Mouse (Mus musculus): ENCODE data around the gene Rph3al.

Rph3al gene

DNA sequence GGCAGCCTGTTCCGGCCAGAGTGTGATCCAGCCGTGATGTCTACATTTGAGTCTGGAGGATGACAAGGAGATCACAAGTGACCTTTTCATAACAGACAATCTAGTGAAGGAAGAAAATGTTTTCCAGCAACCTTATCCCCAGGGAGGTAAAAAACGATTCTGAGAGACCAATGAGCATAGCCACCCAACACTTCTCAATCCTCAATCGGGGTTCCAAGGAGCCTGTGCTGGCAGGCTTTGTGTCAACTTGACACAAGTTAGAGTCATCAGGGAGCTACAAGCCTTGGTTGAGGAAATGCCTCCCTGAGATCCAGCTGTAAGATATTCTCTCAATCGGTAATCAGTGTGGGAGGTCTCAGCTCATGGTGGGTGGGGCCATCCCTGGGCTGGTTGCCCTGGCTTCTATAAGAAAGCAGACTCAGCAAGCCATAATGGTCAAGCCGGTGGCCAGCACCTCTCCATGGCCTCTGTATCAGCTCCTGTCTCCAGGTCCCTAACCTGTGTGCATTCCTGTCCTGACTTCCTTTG is at the start of gene Rph3al:
Gene Rph3al, minus strand, starts transcription at position 51 of the 528 bp plus-strand sequence.
- DNase-seq (ENCODE audit: extremely low read depth, insufficient read length, low spot score), result no peak

GRCm38 (mm10) chr11:75985948-75986347 is 47.7 kb upstream of the Rph3al start:
- DNase-seq (ENCODE audit: extremely low read depth, insufficient read length, low spot score), result no peak

GRCm38 (mm10) chr11:75984581-75984980 is 46.4 kb upstream of the Rph3al start:
- no peak for DNase-seq (ENCODE audit: extremely low read depth, insufficient read length, low spot score)

DNA sequence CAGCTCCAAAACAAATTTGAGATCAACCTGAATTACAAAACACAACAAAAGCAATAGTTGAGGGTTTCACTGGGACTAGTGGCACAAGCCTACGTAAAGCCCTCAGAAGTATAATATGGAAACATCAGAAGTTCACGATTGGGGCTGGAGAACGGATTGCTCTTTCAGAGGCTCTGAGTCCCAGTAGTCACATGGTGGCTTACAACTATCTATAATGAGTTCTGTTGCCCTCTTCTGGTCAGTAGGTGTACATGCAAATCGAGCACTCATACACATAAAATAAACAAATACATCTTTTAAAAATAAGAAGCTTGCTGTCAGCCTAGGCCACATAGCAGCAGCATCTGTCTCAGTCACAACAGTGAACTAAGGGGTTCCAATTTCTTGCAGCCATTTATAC is 45.0 kb upstream of the Rph3al start:
- DNase-seq (ENCODE audit: extremely low read depth, insufficient read length, low spot score), result no peak

DNA sequence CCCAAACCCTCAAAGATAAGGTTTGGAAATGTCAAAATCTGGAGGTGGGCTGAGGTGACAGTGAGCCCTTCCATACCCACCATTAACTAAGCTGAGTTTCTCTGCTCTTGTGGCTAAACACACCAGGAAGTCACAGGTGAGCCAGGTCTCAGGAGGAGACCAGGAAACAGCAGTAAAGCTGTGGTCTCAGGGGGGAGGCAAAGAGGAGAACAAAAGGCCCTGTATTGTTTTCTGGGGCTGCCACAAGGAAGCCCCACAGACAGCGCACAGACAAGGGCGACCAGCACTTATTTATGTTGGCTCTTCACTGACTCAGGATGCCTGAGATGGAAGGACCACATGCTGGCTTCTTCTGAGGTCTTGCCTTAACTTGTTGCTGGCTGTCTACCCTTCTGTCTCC is 42.2 kb upstream of the Rph3al start:
- no peak for DNase-seq (ENCODE audit: extremely low read depth, insufficient read length, low spot score)

DNA sequence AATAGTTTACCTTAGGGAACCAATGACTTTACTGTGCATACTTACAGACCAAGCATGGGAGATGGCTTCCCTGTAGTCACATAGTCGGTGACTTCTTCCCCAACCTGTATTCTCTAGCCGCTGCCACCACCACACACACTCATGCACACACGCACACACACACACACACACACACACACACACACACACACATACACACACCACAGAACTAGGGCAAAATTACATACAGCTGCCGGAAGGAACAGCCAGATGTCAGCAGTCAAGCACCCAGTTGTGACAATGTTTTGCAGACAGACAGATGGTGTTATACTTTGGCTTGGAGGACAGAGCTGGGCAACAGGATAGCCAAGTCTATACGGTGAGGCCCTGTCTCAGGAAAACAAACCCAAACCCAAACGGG is 39.8 kb upstream of the Rph3al start:
- DNase-seq (ENCODE audit: extremely low read depth, insufficient read length, low spot score), result no peak

DNA sequence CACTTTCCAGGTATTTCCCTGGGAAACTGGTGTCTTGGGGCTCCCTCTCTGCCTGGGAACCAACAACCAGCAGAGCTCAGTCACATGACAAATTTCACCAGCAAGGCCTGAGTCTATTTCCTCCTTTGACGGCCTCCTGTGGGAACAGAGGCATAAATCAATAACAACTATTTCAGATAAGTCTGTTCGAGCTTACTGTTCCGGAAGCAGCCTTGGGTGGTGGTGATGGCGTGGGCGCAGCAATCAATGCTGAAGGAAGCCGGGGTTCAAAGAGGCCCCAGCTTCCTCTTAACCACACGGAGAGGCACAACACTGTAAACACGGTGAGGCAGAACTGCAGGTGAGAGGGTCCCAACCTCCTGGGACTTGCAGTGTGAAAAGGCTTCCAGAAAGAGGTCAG is 38.5 kb upstream of the Rph3al start:
- DNase-seq (ENCODE audit: extremely low read depth, insufficient read length, low spot score), result no peak

GRCm38 (mm10) chr11:75973988-75974387 is 35.8 kb upstream of the Rph3al start:
- DNase-seq (ENCODE audit: extremely low read depth, insufficient read length, low spot score), result no peak

GRCm38 (mm10) chr11:75972916-75973567 is 34.8 kb upstream of the Rph3al start:
- no peak for DNase-seq (ENCODE audit: extremely low read depth, insufficient read length, low spot score)

DNA sequence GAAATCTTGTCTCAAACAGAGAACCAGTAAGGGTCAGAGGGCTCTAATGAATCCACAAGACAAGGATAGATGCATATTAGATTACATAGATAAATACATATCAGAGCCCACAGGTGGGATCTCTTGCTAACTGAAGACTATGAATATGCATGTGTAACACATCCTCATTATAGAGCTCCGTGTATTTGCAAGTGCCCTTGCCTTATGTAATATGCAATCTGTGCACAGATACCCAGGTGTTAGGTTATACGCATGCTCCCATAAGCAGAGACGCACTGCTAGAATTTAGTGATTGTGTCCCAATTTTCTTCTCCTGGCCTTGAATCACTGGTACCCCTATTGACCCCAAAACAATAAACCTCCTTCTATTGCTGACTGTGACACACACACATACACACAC is 34.0 kb upstream of the Rph3al start:
- DNase-seq (ENCODE audit: extremely low read depth, insufficient read length, low spot score), result no peak

DNA sequence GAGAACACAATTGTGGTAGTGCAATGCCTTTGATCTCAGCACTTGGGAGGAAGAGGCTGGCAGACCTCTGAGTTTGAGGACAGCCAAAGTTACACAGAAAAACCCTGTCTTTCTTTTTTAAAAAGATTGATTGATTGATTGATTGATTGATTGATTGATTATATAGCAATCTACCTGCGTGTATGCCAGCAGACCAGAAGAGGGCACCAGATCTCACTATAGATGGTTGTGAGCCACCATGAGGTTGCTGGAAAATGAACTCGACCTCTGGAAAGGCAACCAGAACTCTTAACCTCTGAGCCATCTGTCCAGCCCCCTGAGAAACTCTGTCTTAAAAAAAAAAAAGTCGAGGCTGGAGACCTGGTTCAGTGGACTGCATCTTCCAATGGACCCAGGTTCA is 32.4 kb upstream of the Rph3al start:
- DNase-seq (ENCODE audit: extremely low read depth, insufficient read length, low spot score), result no peak

GRCm38 (mm10) chr11:75968761-75969160 is 30.5 kb upstream of the Rph3al start:
- no peak for DNase-seq (ENCODE audit: extremely low read depth, insufficient read length, low spot score)

DNA sequence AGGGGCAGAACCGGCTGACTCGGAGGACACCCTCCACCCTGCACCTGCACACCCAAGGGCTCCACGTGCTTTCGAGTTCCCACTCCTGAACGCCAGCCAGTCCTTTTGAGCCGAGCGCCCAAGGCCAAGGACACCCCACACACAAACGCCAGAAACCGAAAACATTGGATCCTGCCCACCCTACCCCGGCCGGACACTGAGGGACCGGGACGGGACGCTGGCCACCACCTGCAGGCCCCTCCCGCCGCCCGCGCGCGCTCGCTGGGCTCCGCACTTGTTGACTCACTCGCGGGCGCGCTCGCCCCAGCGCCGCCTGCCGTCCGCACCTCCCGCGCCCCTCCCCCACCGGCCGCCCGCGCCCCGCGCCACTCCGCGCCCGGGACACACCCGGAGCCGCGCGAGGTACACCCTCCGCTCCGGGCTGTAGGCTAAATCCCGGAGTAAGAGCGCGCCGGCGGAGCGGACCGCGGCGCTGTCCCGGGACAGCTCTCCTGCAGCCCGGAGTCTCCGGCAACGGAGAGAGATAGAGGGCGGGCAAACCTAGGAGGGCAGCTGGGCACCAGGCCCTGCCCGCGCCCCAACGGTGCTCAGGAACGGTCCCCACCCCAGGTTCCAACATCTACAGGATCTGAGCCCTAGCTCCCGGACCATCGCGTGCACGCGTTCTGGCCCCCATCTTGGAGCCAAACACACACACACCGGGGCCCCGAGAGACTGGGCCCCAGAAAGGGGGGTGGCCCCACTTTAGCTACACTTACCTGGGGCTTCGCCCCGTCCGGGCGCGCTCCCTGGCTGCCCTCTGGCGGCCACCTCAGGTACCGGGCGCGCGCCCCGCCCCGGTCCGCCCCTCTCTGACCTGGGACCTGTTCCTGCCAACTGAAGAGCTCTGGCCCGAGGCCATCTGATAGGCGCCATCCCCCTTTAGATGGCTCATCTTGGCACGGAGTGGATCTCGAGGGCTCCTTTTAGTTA is 28.5 kb upstream of the Rph3al start:
- peak; percentile 67 for DNase-seq (ENCODE audit: extremely low read depth, insufficient read length, low spot score)

GRCm38 (mm10) chr11:75965674-75966400 is 27.6 kb upstream of the Rph3al start:
- DNase-seq (ENCODE audit: extremely low read depth, insufficient read length, low spot score), result no peak

GRCm38 (mm10) chr11:75964476-75964730 is 26.2 kb upstream of the Rph3al start:
- no peak for DNase-seq (ENCODE audit: extremely low read depth, insufficient read length, low spot score)

- no peak for DNase-seq (ENCODE audit: extremely low read depth, insufficient read length, low spot score)
Observed at GRCm38 (mm10) chr11:75963730-75964475, 25.7 kb upstream of the Rph3al start.

DNA sequence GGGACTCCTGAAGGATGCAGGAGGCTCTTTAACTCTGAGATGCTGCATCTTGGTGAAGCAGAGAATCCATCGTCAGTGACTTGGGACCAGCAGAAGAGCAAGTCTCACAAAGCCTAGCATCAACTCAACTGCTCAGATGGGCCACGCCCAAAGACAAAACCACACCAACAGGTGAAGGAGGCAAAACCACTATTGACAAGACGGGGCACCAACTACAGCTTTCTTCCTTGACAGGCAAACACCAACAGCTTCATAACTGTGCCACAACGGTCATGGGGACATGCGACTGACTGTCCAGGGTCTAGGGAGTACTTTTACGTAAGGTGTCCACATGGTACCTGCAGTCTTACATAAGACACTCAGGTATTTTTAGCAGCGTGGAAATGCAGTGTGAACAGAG is 23.6 kb upstream of the Rph3al start:
- DNase-seq (ENCODE audit: extremely low read depth, insufficient read length, low spot score), result no peak

GRCm38 (mm10) chr11:75957124-75957832 is 19.0 kb upstream of the Rph3al start:
- no peak for DNase-seq (ENCODE audit: extremely low read depth, insufficient read length, low spot score)

- DNase-seq (ENCODE audit: extremely low read depth, insufficient read length, low spot score), result no peak
Observed at GRCm38 (mm10) chr11:75956651-75957050, 18.4 kb upstream of the Rph3al start.

DNA sequence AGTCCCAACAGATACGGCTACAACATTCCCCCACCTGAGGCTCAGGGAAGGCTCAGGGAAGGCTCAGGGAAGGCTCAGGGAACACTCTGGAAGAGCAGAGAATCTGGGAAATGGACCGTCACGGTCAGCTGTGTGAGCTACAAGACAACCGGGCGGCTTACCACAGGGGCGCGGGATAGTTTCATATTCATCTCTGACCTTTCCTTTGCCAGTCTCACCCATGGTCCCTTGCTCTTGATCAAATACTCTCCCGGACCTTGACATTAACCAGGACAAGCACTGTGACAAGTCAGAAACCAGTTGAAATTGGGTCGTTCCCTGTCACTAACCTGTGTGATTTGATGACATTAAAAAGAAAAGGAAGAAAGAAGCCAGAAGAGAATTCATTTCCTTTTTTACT is 16.7 kb upstream of the Rph3al start:
- no peak for DNase-seq (ENCODE audit: extremely low read depth, insufficient read length, low spot score)

All from 3134 (cell line).